Mouse (Mus musculus): Measurements from ENCODE around the gene Mxra8. TPM values are rescaled to one million over a fixed set of nuclear protein-coding genes. Genes with fewer than 3 reads are reported as not detected.
A peak's percentile ranks its signal among the peaks of the same experiment; 100 is the strongest.

Mxra8 gene
- total RNA-seq, 2 experiments from 2014 or later: 40.0 to 43.1 TPM

DNA sequence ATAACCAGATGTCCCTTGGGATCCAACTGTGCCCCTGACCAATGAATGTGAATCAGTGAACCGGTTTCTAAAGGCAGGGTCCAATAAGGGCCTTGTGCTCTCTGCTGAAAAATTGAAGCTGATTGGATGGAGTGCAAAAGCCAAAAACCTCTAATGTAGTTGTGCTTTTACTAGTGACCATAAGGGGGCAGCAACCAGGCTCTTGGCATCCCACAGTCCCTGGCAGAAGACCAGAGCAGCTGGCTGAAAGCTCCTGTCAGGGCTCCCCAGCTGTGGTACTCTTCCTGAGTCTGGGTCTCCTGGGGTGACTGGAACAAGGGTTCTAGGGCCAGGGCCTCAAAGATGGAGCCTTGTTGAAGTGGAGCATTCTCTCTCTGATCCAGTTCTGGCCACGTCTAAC, 5.6 kb upstream of the Mxra8 start:
- DNase-seq (ENCODE audit: low spot score in 2 of 2): peak; percentile 64 to 67

DNA sequence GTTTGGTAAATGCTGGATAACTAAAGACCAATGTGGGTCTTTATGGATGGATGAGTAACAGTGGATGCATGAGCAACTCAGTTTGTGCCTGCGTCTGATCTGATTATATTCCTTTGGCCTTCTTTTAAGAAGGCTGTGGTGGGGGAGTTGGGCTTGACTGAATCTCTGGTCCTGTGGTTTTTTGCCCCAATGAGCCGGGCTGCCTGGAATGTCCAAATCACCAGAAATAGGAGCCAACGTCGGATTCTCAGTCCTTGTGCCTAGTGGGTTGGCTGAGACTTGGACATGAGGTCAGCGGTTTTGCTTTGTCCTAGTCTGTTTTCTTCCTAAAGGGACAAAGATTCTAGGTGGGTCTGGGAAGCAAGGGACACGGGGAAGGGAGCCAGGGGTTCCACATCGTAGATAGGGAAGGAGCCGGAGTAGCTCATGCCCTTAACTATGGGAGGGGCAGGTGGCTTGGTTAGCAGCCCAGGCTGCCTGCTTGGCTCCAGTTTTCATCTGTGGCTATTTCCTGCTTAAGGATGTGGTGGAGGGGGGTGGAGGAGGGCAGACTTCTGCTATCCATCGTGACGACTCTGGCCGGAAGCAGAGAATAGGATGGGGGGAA, 2.0 kb upstream of the Mxra8 start:
- peak in 1 of 2 experiments; percentile 25 for DNase-seq (ENCODE audit: low spot score in 2 of 2)

DNA sequence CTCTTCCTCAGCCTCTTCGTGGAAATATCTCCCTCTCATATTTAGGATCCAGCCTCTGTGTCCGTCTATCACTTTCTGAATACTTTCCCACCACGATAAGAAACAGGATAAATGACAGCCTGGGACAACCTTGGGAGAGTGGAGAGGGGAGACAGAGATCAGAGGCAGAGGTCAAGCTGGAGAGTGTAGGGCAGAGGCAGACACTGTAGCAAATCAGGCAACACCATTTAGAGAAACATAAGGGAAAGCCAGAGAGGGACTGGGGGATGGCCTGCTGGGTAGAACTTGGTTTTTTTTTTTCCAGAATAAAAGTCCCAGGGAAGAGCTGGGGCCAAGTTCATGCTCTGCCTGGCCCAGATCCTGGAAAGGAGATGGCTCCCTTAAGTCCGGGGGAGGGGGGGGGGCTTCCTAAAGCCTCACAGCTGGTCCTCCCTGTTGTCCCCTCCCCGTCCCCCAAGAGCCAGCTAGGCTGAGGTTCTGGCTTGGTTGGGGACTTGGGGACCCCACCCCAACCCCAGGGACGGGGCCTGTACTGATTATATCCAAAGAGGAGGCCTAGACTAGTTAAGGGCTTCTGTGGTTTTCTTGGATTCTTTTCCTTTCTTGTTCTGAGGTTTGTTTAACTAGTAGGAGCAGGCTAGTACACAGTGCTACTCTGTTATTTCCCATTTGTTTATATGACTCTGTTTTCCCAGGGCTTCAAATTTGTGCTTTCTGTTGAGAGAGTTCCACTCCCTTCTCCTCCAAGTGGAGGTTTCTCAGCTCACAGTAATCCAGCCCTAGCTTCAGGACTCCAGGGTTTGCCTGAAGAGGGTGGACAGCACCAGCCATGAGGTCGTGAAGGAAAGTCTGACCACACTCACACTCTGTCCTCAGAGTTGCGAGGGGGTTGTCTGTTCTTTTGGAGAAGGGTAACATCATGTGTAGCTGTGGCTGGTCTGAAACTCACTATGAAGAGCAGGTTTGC, 1.0 kb upstream of the Mxra8 start:
- peak in 1 of 2 experiments; percentile 20 for DNase-seq (ENCODE audit: low spot score in 2 of 2)

DNA sequence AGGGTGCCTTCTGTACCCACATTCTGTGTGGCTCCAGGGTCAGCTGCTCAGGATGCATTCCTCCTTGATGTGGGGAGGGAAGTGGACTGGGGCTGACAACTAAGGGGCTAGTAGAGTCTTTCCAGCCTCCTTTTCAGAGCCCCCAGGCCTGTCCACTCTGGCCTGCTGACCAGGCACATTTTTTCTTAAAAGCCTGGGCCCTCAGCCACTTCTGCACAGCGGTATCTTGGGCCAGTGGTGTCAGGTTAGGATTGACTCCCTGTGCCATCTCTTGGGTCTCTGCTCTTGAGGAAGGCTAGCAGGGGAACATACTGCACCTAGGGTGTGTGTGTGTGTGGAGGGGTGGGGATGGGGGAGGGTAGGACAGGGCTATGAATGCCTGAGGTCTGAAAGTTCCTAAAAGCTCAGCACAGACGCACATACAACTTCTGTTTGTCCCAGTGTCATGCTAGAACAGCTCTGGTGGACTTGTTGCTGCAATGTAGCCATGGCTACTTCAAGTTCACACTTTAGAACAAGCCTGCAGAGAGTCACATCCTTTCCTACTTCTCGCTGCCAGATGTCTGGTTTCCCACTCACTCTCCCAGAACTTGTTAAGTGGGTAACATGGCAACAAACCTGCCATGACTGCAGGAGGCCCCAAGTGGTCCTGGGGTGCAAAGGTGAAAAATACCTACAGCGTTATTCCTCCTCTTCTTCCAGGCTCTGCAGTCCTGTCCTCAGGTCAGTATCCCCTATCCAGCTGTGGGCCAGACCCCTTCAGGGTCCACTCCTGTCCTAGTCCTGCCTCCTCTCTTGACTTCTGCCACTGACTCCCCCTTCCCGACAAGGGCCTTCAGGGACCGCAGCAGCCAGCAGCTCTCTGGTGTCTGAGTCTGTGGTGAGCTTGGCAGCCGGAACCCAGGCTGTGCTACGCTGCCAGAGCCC, 859 bp downstream of the Mxra8 start:
- DNase-seq (ENCODE audit: low spot score in 2 of 2): no peak

DNA sequence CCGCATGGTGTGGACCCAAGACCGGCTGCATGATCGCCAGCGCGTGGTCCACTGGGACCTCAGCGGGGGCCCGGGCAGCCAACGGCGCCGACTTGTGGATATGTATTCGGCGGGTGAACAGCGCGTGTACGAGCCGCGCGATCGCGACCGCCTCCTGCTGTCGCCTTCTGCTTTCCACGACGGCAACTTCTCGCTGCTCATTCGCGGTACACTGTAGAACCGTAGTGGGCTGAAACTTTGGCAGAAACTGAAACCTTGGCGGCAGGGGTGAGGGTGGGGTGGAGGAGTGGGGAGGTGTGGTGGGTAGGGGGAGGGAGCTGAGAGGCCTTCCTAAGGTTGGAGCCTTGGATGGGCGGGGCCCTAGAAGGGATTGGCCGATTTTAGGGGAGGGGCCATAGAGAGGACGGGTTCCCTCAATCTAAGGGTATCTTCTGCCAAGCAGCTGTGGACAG, 1.5 kb downstream of the Mxra8 start:
- DNase-seq (ENCODE audit: low spot score in 2 of 2): peak; percentile 58 to 62

DNA sequence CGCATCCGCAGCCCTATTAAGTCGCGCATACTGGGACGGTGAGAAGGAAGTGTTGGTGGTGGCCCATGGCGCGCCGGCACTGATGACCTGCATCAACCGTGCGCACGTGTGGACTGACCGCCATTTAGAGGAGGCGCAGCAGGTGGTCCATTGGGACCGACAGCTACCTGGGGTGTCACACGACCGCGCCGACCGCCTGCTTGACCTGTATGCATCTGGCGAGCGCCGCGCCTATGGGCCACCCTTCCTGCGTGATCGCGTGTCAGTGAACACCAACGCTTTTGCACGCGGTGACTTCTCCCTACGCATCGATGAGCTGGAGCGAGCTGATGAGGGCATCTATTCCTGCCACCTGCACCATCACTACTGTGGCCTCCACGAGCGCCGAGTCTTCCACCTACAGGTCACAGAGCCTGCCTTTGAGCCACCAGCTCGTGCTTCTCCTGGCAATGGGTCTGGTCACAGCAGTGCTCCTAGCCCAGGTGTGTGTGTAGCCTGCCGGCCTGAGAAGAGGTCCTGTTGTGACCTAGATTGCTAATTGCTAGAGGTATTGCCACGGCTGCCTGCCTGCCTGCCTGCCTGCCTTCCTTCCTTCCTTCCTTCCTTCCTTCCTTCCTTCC, 2.3 kb downstream of the Mxra8 start:
- DNase-seq (ENCODE audit: low spot score in 2 of 2): peak in 1 of 2 experiments; percentile 28

DNA sequence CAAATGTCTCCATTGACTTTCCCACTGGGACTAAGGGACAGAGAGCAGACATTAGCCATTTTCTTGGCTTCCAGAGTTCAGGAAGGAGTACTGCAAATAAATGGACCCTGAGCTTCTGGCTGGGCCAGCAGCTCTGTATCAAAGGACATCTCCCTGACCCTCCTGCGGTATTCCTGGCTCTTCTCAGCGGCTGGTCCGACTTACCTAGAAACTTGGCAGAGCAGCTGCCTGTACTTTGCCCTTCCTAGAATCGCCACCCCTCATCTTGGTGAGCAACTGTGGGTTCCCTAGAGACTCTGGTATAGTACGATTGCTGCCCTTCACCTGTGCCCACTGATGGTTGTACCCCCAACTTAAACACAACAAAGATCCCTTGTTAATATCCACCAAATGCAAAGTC, 3.8 kb downstream of the Mxra8 start:
- DNase-seq (ENCODE audit: low spot score in 2 of 2): peak in 1 of 2 experiments; percentile 15

DNA sequence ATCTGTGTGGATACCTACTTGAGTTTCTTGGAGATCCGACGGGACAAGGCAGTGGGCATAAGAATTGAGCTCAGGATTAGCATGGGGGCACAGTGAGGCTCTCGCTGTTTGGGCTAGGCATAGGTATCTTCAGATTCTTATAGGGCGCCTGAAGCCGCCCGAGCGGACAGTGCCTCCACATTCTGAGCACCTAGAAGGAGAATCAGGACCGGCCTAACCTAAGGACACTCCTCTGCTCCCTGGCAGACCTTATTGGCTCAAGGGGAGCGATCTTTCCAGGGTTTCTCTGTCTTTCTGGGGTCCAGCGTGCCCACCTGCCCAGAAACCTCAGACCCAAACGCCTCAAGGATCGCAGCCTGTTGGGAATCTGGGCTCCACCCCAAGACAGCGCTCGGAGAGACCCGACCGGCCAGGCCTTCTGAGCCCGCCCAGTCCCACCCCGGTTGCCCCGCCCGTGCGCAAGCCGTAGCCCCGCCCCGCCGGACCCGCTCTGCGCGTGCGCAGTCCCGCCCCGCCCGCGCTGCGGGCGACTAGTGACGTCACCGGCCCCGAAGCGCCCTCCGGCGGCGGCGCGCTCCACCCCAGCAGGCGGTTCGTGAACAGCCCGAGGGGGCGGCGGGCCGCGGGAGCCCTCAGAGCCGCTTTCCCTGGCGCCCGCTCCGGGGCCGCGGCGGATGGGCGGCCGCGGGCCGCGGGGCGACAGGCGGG, 7.5 kb downstream of the Mxra8 start, which contains the start of gene Dvl1:
Gene Dvl1 (plus strand): TSS at position 532 of the 708 bp plus-strand sequence.
- peak; percentile 99 to 100 for DNase-seq (ENCODE audit: low spot score in 2 of 2)

DNA sequence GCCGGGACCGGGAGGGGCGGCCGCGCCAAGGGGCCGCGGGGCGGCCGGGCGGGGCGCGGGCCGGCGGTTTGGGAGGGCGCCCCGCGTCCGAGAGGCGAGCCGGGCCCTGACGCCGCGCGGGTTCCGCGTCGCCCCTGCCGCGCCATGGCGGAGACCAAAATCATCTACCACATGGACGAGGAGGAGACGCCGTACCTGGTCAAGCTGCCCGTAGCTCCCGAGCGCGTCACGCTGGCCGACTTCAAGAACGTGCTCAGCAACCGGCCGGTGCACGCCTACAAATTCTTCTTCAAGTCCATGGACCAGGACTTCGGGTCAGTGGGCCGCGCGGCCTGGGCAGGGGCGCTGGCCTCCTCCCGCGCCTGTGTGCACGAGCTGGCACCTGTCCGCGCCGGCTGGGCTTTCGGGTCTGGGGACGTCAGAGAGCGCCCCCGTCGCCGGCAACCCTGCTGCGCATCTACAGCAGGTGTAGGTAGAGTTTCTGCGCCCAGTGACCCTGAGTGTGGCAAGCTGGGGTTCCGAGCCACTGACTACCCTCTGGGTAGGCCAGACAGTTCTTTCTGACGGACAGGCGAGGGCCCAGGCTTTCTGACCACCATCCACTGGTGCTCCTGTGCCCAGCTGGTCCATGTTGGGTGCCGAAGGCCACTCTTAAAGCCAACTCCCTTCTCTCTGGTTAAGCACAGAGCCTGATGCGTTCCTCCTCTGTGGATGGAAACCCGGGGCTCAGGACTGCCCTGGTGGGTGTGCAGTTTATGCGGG, 8.3 kb downstream of the Mxra8 start:
- peak in 1 of 2 experiments; percentile 46 for DNase-seq (ENCODE audit: low spot score in 2 of 2)

DNA sequence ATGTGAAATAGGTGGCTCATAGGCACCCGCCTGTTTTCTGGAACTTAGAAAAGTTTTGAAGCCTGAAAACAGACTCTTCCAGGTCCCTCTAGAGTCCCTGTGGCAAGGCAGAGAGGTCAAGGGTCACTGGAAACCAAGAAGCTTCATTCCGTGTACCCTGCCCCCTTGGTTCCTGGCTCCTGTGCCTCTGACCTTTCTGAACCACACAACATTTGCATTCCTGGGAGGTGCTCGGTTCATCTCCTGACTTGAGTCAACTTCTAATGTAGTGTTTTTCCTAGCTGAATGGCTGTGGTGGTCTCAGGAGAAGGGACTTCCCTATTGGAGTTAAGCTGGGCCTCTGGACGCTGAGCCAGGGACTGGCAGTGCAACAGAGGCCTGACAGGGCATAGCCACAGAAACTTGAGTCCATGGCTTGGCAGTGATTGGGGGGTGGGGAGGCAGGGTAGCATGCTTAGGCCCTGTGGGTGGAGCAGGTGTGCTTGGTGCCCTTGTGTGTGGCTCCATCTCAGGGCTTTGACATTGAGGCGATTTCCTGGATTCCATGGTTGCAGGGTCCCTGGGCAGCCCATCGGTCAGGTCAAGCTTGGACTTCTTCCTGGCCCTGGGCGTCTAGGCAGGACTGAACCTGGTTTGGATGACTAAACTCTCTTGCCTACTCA, 9.1 kb downstream of the Mxra8 start:
- no peak for DNase-seq (ENCODE audit: low spot score in 2 of 2)

DNA sequence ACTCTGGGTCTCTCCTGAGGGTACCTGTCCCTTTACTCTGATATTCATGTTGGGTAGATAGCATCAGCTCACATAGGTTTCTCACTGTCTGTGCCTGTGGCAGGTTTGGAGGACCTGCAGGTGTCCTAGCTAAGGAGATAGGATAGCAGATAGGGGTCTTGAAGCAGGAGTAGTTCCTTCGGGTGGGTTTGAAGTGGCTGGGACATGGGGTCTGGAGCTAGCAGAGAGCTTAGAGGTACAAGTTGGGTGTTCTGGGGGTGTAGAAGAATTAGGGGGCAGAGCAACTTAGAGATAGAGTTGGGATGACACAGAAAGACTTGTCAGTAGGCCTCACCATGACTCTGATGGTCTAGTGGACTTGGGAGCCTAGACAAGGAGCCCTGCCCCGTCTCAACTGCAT, 9.9 kb downstream of the Mxra8 start:
- DNase-seq (ENCODE audit: low spot score in 2 of 2): no peak

DNA sequence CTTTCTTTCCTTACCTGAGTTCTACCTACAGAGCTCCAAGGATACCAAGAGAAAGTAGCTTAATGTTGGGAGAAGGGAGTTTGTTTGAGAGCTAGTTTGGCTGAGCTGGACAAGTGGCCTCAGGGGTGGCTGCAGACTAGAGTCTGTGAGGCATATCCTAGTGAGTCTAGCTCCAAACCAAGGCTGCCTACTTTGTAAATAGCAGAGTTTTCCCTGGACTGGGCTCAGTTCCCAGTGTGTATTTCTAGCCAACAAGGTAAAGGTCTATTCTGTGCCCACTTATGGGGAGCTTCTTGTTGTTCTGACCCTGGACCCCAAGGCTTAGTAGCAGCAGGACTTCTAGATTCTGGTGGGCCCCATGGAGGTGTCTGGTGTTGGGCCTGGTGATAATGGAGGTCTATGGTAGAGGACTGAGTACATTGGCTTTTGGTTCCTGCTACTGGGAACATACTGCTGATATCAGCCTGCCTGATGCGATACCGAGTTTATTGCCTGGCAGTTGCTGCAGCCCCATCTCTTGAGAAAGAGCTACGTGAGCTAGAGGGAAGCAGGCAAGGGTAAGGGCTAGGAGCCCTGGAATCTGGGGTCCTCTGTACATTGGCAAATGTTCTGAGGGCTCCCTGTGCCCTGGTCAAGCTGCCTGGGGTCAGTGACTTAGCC, 10.4 kb downstream of the Mxra8 start:
- DNase-seq (ENCODE audit: low spot score in 2 of 2): no peak

DNA sequence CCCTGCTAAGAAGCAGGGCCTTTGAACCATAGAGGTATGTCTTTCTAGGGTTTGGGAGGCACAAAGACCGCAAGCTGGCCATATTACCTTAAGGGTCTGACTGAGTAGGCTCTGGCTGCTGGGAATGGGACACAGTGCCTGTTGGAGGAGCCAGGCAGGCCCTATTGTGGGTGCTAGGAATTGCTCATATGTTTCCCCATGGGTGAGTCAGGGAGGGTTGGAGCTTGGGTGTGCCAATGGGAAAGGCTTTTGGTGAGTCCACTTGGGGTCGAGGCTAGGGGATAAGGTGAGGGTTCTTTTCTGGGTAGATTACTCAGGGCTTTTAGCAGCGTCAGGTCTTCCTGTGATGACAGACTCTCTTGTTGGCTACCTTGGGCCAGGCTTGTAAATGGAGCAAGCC, 11.9 kb downstream of the Mxra8 start:
- DNase-seq (ENCODE audit: low spot score in 2 of 2): no peak

DNA sequence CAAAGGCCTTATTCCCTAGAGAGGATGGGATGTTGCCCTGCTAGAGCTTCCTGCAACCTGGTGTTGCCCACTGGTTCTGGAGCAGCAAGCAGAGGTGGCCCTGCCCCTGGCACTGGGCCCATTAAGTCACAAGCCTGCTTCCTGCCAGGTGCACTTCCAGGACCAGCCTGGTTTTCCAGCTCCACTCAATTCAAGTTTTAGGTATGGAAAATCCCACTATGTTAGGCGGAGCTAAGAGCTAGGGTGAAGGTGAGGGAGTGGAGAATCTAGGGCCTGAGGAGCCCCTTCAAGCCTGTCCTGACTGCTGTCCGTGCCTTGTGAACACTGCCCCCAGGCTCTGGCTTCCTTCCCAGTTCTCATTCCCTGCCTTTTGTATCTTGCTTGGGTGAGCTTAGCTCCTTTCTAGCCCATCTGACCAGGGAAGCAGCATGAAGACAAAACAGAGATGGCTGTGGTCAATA, 12.5 kb downstream of the Mxra8 start:
- DNase-seq (ENCODE audit: low spot score in 2 of 2): no peak

DNA sequence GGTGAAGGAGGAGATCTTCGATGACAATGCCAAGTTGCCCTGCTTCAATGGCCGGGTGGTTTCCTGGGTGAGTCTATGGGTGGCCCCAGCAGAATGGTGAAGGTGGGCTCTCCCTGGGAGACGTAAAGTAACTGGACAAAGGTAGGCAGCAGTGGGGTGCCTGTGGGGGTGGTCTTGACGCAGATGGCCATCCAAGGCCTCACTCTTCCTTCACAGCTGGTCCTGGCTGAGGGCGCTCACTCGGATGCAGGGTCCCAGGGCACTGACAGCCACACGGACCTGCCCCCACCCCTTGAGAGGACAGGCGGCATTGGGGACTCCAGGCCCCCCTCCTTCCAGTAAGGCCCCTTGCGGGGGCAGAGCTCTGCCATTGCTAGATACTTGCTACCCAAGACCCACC, 13.9 kb downstream of the Mxra8 start:
- DNase-seq (ENCODE audit: low spot score in 2 of 2): no peak

DNA sequence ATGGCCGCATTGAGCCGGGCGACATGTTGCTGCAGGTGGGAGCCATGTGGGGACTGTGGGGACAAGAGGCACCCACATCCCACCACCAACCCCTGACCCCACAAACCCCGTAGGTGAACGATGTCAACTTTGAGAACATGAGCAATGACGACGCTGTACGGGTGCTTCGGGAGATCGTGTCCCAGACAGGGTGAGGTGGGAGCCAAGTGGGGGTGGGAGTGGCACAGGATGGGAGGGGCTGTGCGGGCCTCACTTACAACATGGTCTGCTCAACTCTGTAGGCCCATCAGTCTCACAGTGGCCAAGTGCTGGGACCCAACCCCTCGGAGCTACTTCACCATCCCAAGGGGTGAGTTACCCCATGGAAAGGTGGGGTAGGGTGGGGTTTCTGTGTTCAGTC, 15.5 kb downstream of the Mxra8 start:
- no peak for DNase-seq (ENCODE audit: low spot score in 2 of 2)

DNA sequence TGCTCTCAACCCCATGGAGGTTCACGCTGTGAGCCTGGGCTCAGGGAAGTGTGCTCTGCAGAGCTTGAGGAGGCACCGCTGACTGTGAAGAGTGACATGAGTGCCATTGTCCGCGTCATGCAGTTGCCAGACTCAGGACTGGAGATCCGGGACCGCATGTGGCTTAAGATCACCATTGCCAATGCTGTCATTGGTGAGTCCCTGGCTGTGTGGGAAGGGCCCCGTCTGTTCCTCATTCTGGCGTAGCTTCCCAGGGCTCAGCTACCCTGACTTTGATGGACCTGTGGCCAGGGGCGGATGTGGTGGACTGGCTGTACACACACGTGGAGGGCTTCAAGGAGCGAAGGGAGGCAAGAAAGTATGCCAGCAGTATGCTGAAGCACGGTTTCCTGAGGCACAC, 16.6 kb downstream of the Mxra8 start:
- DNase-seq (ENCODE audit: low spot score in 2 of 2): no peak

DNA sequence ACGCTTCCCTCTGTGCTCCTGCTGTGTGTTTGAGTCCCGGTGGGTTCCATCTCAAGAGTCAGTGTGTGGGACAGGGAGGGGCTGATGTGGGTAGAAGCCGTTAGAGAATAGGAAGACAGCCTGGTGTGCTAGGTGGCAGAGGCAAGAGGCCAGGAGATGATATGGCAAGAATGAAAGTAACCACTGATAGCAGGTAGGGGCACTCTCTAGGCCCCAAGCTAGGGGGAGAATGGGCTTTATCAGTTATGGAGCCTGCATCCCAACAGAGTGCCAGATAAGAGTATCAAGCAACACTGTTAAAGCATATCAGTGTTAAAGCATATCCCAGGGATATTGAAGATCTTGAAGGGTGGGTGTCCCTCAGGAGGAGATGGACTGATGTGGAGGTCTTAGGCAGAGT, 17.4 kb downstream of the Mxra8 start:
- no peak for DNase-seq (ENCODE audit: low spot score in 2 of 2)

Measured in adrenal gland, adult 18-20 months (tissue).